Mouse (Mus musculus) heart, embryonic 16.5 days (tissue): Measurements from ENCODE around the gene Pou1f1. TPM values are rescaled to one million over a fixed set of nuclear protein-coding genes. Genes with fewer than 3 reads are reported as not detected.
A peak's percentile ranks its signal among the peaks of the same experiment; 100 is the strongest.

ENCODE experiments used
- ATAC-seq: fragments of 200-750 bp; cut with Nextera tagmentation; replicated peaks from 2 replicates; pipeline ENCODE4 v1.8.0; 2017; ENCODE audit warnings: moderate number of reproducible peaks; ENCODE audit not compliant: insufficient read depth, low FRiP score; ENCODE audit errors: extremely low read depth
- H3K27ac ChIP-seq: fragments of 300-500 bp; sonication (generic); 2 replicates; pipeline ENCODE4 v1.5.1; 2014; ENCODE audit warnings: mild to moderate bottlenecking, low read length, control low read depth, moderate library complexity
- H3K27me3 ChIP-seq: fragments of 300-500 bp; sonication (generic); 2 replicates; pipeline ENCODE4 v1.6.1; 2014; ENCODE audit warnings: low read length, mixed read lengths; ENCODE audit not compliant: control insufficient read depth, insufficient read depth
- H3K36me3 ChIP-seq: fragments of 300-500 bp; sonication (generic); 2 replicates; pipeline ENCODE4 v1.6.1; 2014; ENCODE audit not compliant: control insufficient read depth, insufficient read depth
- H3K4me1 ChIP-seq: fragments of 300-500 bp; sonication (generic); 2 replicates; pipeline ENCODE4 v1.6.1; 2014; ENCODE audit warnings: low read length, mixed read lengths; ENCODE audit not compliant: control insufficient read depth, insufficient read depth
- H3K4me2 ChIP-seq: fragments of 300-500 bp; sonication (generic); 2 replicates; pipeline ENCODE4 v1.6.1; 2014; ENCODE audit warnings: low read depth, mild to moderate bottlenecking, control low read depth, low read length
- H3K4me3 ChIP-seq: fragments of 300-500 bp; sonication (generic); 2 replicates; pipeline ENCODE4 v1.5.1; 2014; ENCODE audit warnings: mild to moderate bottlenecking, control low read depth, low read length
- H3K9ac ChIP-seq: fragments of 300-500 bp; sonication (generic); 2 replicates; pipeline ENCODE4 v1.6.1; 2014; ENCODE audit warnings: low read length, control low read depth
- H3K9me3 ChIP-seq: fragments of 300-500 bp; sonication (generic); replicated peaks from 2 replicates; pipeline ENCODE4 v1.6.1; 2016; ENCODE audit warnings: low read length; ENCODE audit not compliant: control insufficient read depth
- WGBS: fragments of 180-500 bp; shearing (Covaris S2); extraction: QIAGEN DNeasy Blood & Tissue Kit; methylation state at CpG from one replicate; pipeline ENCODE4 v1.1.7; 2014; 5-methylcytosine and 5-hydroxymethylcytosine counted together
- polyA plus RNA-seq: library from polyadenylated mRNA; unstranded; fragments of >200 nt; fragmentation: Nextera tagmentation; extraction: Ambion mirVana; gene quantifications from 2 replicates; pipeline ENCODE4 v1.2.1, GENCODE M21; 2015

The Pou1f1 gene
- polyA plus RNA-seq, 1 experiment from 2014 or later, result not detected

- Histone ChIP-seq H3K4me1 (peaks cover 8% of the 10 kb centered on the region), H3K27ac (no peak overlapping the region), H3K9ac (peak overlapping the region; percentile 94), H3K9me3 (no peaks in the 10 kb centered on the region), H3K4me3 (peak overlapping the region; percentile 79), H3K27me3 (no peaks in the 10 kb centered on the region), H3K36me3 (no peaks in the 10 kb centered on the region), H3K4me2 (peak overlapping the region; percentile 76)
- WGBS, result 7% methylated on average over 8 of the region's 8 CpGs
- ATAC-seq, result no peak
Measured at GRCm38 (mm10) chr16:65560996-65561962, 41.0 kb downstream of the Pou1f1 start.

GRCm38 (mm10) chr16:65561963-65562863 lies 41.9 kb downstream of the Pou1f1 start, which contains the start of gene Chmp2b:
TSS of gene Chmp2b (minus strand) at chr16:65562726.
- Histone ChIP-seq H3K27me3 (no peaks in the 10 kb centered on the region), H3K36me3 (no peaks in the 10 kb centered on the region), H3K4me2 (peak within 1 kb of the TSS; percentile 76), H3K9ac (peak within 1 kb of the TSS; percentile 94), H3K9me3 (no peaks in the 10 kb centered on the region), H3K4me1 (peaks cover 8% of the 10 kb centered on the region), H3K27ac (no peak within 1 kb of the TSS; the same call in 1 of the 2 replicates), H3K4me3 (peak within 1 kb of the TSS; percentile 79)
- peak; percentile 92 for ATAC-seq
- under 1% methylated on average over 69 of the region's 69 CpGs for WGBS

- under 1% methylated on average over 10 of the region's 10 CpGs for WGBS
- Histone ChIP-seq H3K27me3 (no peaks in the 10 kb centered on the region), H3K36me3 (no peaks in the 10 kb centered on the region), H3K4me3 (peak overlapping the region; percentile 79), H3K9ac (peak overlapping the region; percentile 94), H3K4me1 (peaks cover 8% of the 10 kb centered on the region), H3K9me3 (no peaks in the 10 kb centered on the region), H3K27ac (no peak overlapping the region), H3K4me2 (peak overlapping the region; percentile 76)
- peak; percentile 29; the same call in 1 of the 2 replicates for ATAC-seq
Measured at GRCm38 (mm10) chr16:65562864-65563206, 42.5 kb downstream of the Pou1f1 start.

GRCm38 (mm10) chr16:65564306-65564705 lies 44.0 kb downstream of the Pou1f1 start:
- H3K9me3 ChIP-seq, result no peaks in the 10 kb centered on the region
- 74% methylated on average over 8 of the region's 8 CpGs for WGBS
- H3K36me3 ChIP-seq, result no peaks in the 10 kb centered on the region
- H3K27me3 ChIP-seq, result no peaks in the 10 kb centered on the region
- H3K4me3 ChIP-seq, result no peak overlapping the region
- no peak overlapping the region for H3K27ac ChIP-seq
- no peak overlapping the region for H3K9ac ChIP-seq
- H3K4me1 ChIP-seq, result peaks cover 8% of the 10 kb centered on the region
- no peak overlapping the region for H3K4me2 ChIP-seq
- ATAC-seq, result no peak

- H3K9me3 ChIP-seq, result no peaks in the 10 kb centered on the region
- H3K4me3 ChIP-seq, result no peak overlapping the region
- H3K27me3 ChIP-seq, result no peaks in the 10 kb centered on the region
- peaks cover 6% of the 10 kb centered on the region for H3K4me1 ChIP-seq
- no peak for ATAC-seq
- no peak overlapping the region for H3K9ac ChIP-seq
- H3K4me2 ChIP-seq, result no peak overlapping the region
- no peaks in the 10 kb centered on the region for H3K36me3 ChIP-seq
- no peak overlapping the region for H3K27ac ChIP-seq
- WGBS, result 69% methylated on average over 1 of the region's 1 CpGs
Measured at GRCm38 (mm10) chr16:65564951-65565350, 44.6 kb downstream of the Pou1f1 start.

- Histone ChIP-seq H3K9me3 (no peaks in the 10 kb centered on the region), H3K27ac (no peak overlapping the region), H3K27me3 (no peaks in the 10 kb centered on the region), H3K4me3 (no peak overlapping the region), H3K4me1 (no peaks in the 10 kb centered on the region), H3K9ac (no peak overlapping the region), H3K4me2 (no peak overlapping the region), H3K36me3 (no peaks in the 10 kb centered on the region)
- no peak for ATAC-seq
- 67% methylated on average over 4 of the region's 4 CpGs for WGBS
Measured at GRCm38 (mm10) chr16:65568853-65569252, 48.5 kb downstream of the Pou1f1 start.

GRCm38 (mm10) chr16:65577298-65578029 lies 57.2 kb downstream of the Pou1f1 start:
- ATAC-seq, result no peak

More at GRCm38 (mm10) chr16:65577298-65578029, 57.2 kb downstream of the Pou1f1 start:
- Histone ChIP-seq H3K9me3 (no peaks in the 10 kb centered on the region), H3K36me3 (no peaks in the 10 kb centered on the region), H3K4me3 (no peak overlapping the region), H3K27me3 (no peaks in the 10 kb centered on the region), H3K9ac (no peak overlapping the region), H3K4me1 (peaks cover 3% of the 10 kb centered on the region; the same call in 1 of the 2 replicates), H3K27ac (no peak overlapping the region), H3K4me2 (no peak overlapping the region)
- WGBS, result 53% methylated on average over 6 of the region's 6 CpGs
